Mouse (Mus musculus): ENCODE results near the gene Rhobtb3. TPM values are rescaled to one million over a fixed set of nuclear protein-coding genes. Genes with fewer than 3 reads are reported as not detected.
A peak's percentile ranks its signal among the peaks of the same experiment; 100 is the strongest.

Gene Rhobtb3
- polyA plus RNA-seq, 1 experiment from 2014 or later: 12.3 TPM

- H3K4me2 ChIP-seq (ENCODE audit: low read depth, low read length): no peak overlapping the region
- H3K9me3 ChIP-seq (ENCODE audit: control insufficient read depth, low read length): no peaks in the 10 kb centered on the region
- no peak overlapping the region for H3K27ac ChIP-seq (ENCODE audit: low read length)
- peak; percentile 90 for ATAC-seq
- no peaks in the 10 kb centered on the region for H3K27me3 ChIP-seq (replicated peaks; ENCODE audit: control insufficient read depth, insufficient read depth, low read length)
- peaks cover 7% of the 10 kb centered on the region for H3K36me3 ChIP-seq (ENCODE audit: control insufficient read depth, insufficient read depth, low read length)
- 64% methylated on average over 4 of the region's 4 CpGs for WGBS
- no peak overlapping the region for H3K4me3 ChIP-seq (ENCODE audit: low read length)
- H3K4me1 ChIP-seq (ENCODE audit: control insufficient read depth, insufficient read depth, low read length): no peaks in the 10 kb centered on the region
- no peak overlapping the region for H3K9ac ChIP-seq (ENCODE audit: low read depth, low read length)
Observed at GRCm38 (mm10) chr13:75874608-75875376, 68.9 kb downstream of the Rhobtb3 start.

GRCm38 (mm10) chr13:75867876-75868275 lies 75.8 kb downstream of the Rhobtb3 start:
- 88% methylated on average over 2 of the region's 2 CpGs for WGBS
- Histone ChIP-seq H3K4me1 (ENCODE audit: control insufficient read depth, insufficient read depth, low read length) (no peaks in the 10 kb centered on the region), H3K9me3 (ENCODE audit: control insufficient read depth, low read length) (no peaks in the 10 kb centered on the region), H3K36me3 (ENCODE audit: control insufficient read depth, insufficient read depth, low read length) (peaks cover 5% of the 10 kb centered on the region; the same call in 1 of the 2 replicates), H3K4me3 (ENCODE audit: low read length) (no peak overlapping the region), H3K9ac (ENCODE audit: low read depth, low read length) (no peak overlapping the region), H3K4me2 (ENCODE audit: low read depth, low read length) (no peak overlapping the region), H3K27me3 (replicated peaks; ENCODE audit: control insufficient read depth, insufficient read depth, low read length) (no peaks in the 10 kb centered on the region), H3K27ac (ENCODE audit: low read length) (no peak overlapping the region)
- no peak for ATAC-seq

- H3K27ac ChIP-seq (ENCODE audit: low read length): no peak overlapping the region
- ATAC-seq: peak; percentile 58; the same call in 1 of the 2 replicates
- H3K4me1 ChIP-seq (ENCODE audit: control insufficient read depth, insufficient read depth, low read length): no peaks in the 10 kb centered on the region
- H3K9me3 ChIP-seq (ENCODE audit: control insufficient read depth, low read length): 0 out of 2 replicates have a peak, but pooled peaks cover 3% of the 10 kb centered on the region
- H3K27me3 ChIP-seq (replicated peaks; ENCODE audit: control insufficient read depth, insufficient read depth, low read length): no peaks in the 10 kb centered on the region
- H3K4me2 ChIP-seq (ENCODE audit: low read depth, low read length): no peak overlapping the region
- H3K9ac ChIP-seq (ENCODE audit: low read depth, low read length): no peak overlapping the region
- no peak overlapping the region for H3K4me3 ChIP-seq (ENCODE audit: low read length)
- H3K36me3 ChIP-seq (ENCODE audit: control insufficient read depth, insufficient read depth, low read length): no peaks in the 10 kb centered on the region
Observed at GRCm38 (mm10) chr13:75865486-75866184, 78.1 kb downstream of the Rhobtb3 start.

- Histone ChIP-seq H3K27me3 (replicated peaks; ENCODE audit: control insufficient read depth, insufficient read depth, low read length) (no peaks in the 10 kb centered on the region), H3K27ac (ENCODE audit: low read length) (no peak overlapping the region)
- 64% methylated on average over 1 of the region's 1 CpGs for WGBS
Observed at GRCm38 (mm10) chr13:75859264-75859844, 84.4 kb downstream of the Rhobtb3 start.

GRCm38 (mm10) chr13:75853118-75853517 lies 90.6 kb downstream of the Rhobtb3 start:
- no peak overlapping the region for H3K27ac ChIP-seq (ENCODE audit: low read length)
- H3K4me2 ChIP-seq (ENCODE audit: low read depth, low read length): no peak overlapping the region
- H3K27me3 ChIP-seq (replicated peaks; ENCODE audit: control insufficient read depth, insufficient read depth, low read length): no peaks in the 10 kb centered on the region
- no peak for ATAC-seq
- no peaks in the 10 kb centered on the region for H3K36me3 ChIP-seq (ENCODE audit: control insufficient read depth, insufficient read depth, low read length)
- no peak overlapping the region for H3K9ac ChIP-seq (ENCODE audit: low read depth, low read length)
- H3K4me3 ChIP-seq (ENCODE audit: low read length): no peak overlapping the region
- 93% methylated on average over 3 of the region's 3 CpGs for WGBS
- H3K9me3 ChIP-seq (ENCODE audit: control insufficient read depth, low read length): no peaks in the 10 kb centered on the region
- no peaks in the 10 kb centered on the region for H3K4me1 ChIP-seq (ENCODE audit: control insufficient read depth, insufficient read depth, low read length)

More at GRCm38 (mm10) chr13:75859264-75859844, 84.4 kb downstream of the Rhobtb3 start:
- no peak for ATAC-seq
- no peak overlapping the region for H3K9ac ChIP-seq (ENCODE audit: low read depth, low read length)
- 0 out of 2 replicates have a peak, but pooled peaks cover 3% of the 10 kb centered on the region for H3K9me3 ChIP-seq (ENCODE audit: control insufficient read depth, low read length)
- H3K4me3 ChIP-seq (ENCODE audit: low read length): no peak overlapping the region
- H3K4me1 ChIP-seq (ENCODE audit: control insufficient read depth, insufficient read depth, low read length): no peaks in the 10 kb centered on the region
- H3K4me2 ChIP-seq (ENCODE audit: low read depth, low read length): no peak overlapping the region
- H3K36me3 ChIP-seq (ENCODE audit: control insufficient read depth, insufficient read depth, low read length): no peaks in the 10 kb centered on the region

GRCm38 (mm10) chr13:75852027-75852426 lies 91.7 kb downstream of the Rhobtb3 start:
- H3K27ac ChIP-seq (ENCODE audit: low read length): no peak overlapping the region
- no peaks in the 10 kb centered on the region for H3K27me3 ChIP-seq (replicated peaks; ENCODE audit: control insufficient read depth, insufficient read depth, low read length)
- WGBS: 83% methylated on average over 4 of the region's 4 CpGs
- H3K4me1 ChIP-seq (ENCODE audit: control insufficient read depth, insufficient read depth, low read length): no peaks in the 10 kb centered on the region
- H3K9me3 ChIP-seq (ENCODE audit: control insufficient read depth, low read length): no peaks in the 10 kb centered on the region
- no peak overlapping the region for H3K4me3 ChIP-seq (ENCODE audit: low read length)
- ATAC-seq: no peak
- H3K4me2 ChIP-seq (ENCODE audit: low read depth, low read length): no peak overlapping the region
- H3K36me3 ChIP-seq (ENCODE audit: control insufficient read depth, insufficient read depth, low read length): no peaks in the 10 kb centered on the region
- no peak overlapping the region for H3K9ac ChIP-seq (ENCODE audit: low read depth, low read length)

GRCm38 (mm10) chr13:75847027-75847426 lies 96.7 kb downstream of the Rhobtb3 start:
- Histone ChIP-seq H3K36me3 (ENCODE audit: control insufficient read depth, insufficient read depth, low read length) (no peaks in the 10 kb centered on the region), H3K4me2 (ENCODE audit: low read depth, low read length) (no peak overlapping the region), H3K27ac (ENCODE audit: low read length) (no peak overlapping the region), H3K4me1 (ENCODE audit: control insufficient read depth, insufficient read depth, low read length) (peaks cover 12% of the 10 kb centered on the region; the same call in 1 of the 2 replicates), H3K27me3 (replicated peaks; ENCODE audit: control insufficient read depth, insufficient read depth, low read length) (no peaks in the 10 kb centered on the region), H3K4me3 (ENCODE audit: low read length) (no peak overlapping the region), H3K9ac (ENCODE audit: low read depth, low read length) (no peak overlapping the region), H3K9me3 (ENCODE audit: control insufficient read depth, low read length) (no peaks in the 10 kb centered on the region)
- WGBS: 90% methylated on average over 6 of the region's 6 CpGs
- ATAC-seq: no peak

- H3K9ac ChIP-seq (ENCODE audit: low read depth, low read length): no peak overlapping the region
- H3K27ac ChIP-seq (ENCODE audit: low read length): no peak overlapping the region
- no peak overlapping the region for H3K4me2 ChIP-seq (ENCODE audit: low read depth, low read length)
- peak; percentile 21; the same call in 1 of the 2 replicates for ATAC-seq
- H3K36me3 ChIP-seq (ENCODE audit: control insufficient read depth, insufficient read depth, low read length): no peaks in the 10 kb centered on the region
- H3K27me3 ChIP-seq (replicated peaks; ENCODE audit: control insufficient read depth, insufficient read depth, low read length): no peaks in the 10 kb centered on the region
- WGBS: 67% methylated on average over 4 of the region's 4 CpGs
- no peak overlapping the region for H3K4me3 ChIP-seq (ENCODE audit: low read length)
- H3K4me1 ChIP-seq (ENCODE audit: control insufficient read depth, insufficient read depth, low read length): peaks cover 20% of the 10 kb centered on the region; the same call in 1 of the 2 replicates
- no peaks in the 10 kb centered on the region for H3K9me3 ChIP-seq (ENCODE audit: control insufficient read depth, low read length)
Observed at GRCm38 (mm10) chr13:75845519-75846166, 98.1 kb downstream of the Rhobtb3 start.
